Mouse (Mus musculus) right cerebral cortex, postnatal 36 days (tissue): ENCODE data around the gene Trim71.
A peak's percentile ranks its signal among the peaks of the same experiment; 100 is the strongest.

Experiments used
- DNase-seq, 2 experiments: peaks; one replicate each; pipeline ENCODE4 v3.0.0; 2022; ENCODE audit warnings: low spot score in 2 of 2, mixed read lengths in 1 of 2

The Trim71 gene

DNA sequence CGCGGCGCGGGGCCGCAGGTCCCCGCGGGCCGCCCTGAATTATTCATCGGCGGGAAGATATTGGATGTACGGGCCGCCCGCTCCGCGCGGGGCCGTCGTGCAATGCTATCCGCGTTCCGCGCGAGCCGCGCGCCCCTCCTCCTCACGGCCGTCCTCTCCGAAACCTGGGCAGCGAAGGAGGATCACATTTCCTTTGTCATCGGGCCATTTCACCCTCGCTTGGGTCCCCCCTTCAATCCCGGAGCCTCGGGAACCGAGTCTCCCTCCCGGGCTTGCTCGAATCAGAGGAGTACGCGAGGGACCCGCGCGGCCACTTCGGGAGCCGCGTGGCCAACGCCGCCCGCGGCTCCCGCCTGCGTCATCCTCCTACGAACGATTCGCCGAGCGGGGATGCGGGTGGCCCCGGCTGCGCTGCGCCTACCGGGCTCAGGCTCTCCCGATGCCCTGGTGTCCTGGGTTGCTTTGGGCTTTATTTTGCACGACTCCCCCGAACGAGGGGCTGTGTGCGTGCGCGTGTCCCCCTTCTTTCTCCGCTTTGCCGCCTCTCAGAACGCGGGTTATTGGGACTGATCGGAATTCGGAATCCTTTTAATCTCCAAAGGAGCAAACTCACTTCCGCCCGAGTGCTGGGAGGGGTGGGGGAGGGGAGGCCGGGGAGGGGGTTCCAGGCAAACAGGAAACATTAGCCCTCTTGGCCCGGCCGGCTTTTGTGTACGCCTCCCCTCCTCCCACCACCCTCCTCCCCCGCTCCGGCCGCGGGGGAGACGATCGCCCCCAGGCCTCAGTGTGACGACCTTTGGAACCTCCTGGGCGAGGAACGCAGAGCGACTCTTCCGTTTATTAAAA lies at the start of gene Trim71:
Trim71 (minus strand) TSS at position 609 of the 846 bp plus-strand sequence.
- no peak for DNase-seq

DNA sequence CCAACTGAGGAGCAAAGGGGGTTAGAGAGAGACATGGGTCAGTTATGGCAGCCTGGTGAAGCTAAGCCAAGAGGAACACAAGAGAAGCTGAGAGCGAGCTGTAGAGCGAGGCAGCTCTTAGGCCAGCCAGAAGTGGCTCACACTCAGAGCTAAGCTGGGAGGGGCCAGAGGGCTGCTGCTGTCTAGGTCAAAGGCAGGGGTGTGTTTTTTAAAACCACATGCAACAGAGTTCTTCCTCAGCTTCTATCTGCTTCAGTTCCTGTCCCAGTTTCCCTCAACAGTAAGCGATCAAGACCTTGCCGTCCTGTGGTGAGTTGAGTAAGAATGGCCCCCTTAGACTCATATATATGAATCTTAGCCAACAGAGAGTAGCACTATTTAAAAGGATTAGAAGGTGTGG lies 48.9 kb upstream of the Trim71 start:
- no peak for DNase-seq

DNA sequence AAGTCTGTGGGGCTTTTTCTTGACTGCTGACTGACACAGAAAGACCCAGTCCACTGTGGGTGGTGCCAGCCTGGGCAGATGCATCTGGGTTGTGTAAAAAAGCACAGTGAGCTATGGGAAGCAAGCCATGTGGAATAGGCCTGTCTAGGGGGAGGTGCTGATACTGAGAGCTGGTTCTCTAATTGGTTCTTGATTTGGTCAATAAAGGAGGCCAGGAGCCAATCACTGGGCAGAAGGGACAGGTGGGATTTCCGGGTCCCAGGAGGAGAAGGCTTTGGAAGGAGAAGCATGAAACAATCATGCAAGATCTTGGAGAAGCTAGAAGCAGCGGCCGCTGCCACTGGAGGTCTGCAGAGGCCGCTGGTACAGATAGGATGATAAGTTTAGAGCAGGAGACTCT lies 48.4 kb upstream of the Trim71 start:
- DNase-seq = no peak

DNA sequence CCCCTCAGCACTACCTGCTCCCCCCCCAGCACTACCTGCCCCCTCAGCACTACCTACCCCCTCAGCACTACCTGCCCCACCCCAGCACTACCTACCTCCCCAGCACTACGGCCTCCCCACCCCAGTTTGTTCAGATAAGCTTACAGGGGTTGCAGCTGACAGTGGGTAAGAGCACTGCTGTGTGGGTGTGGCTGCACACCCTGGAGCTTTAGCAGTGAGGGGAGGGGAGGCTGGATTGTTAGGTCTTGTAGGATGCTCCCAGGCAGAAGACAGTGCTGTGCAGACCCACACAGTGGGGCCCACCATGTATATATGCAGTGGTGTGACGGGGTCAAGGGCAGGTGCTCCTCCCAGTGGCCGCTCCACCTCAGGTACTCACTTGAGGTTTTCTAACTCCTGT lies 46.1 kb upstream of the Trim71 start:
- no peak for DNase-seq

DNA sequence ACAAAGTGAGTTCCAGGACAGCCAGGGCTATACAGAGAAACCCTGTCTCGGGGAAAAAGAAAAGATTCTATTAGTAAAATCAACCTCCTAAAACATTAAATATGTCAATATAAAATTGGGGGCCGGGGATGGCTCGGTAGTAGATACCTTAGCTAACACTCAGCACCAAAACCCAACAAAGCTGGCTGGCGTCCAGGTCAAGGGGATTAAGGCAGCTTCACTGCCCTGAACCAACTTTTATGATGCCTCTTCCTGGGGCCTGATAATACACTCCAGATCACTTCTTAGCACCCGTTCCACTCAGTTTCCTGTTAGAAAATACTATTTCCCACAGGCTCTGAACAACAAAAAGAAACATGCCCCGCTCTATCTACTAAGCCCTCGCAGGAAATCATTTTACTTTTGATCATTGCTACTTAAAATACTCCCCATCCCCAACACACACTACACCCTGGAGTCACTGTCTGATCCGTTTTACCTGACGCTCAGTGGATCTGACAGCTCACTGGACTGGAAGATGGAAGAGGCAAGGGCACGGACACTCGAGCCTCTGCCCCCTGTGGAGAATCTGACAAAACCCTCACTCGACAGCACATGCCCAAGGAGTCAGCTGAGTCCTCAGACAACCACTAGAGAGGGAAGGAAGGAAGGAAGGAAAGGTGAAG lies 39.8 kb upstream of the Trim71 start:
- no peak for DNase-seq

DNA sequence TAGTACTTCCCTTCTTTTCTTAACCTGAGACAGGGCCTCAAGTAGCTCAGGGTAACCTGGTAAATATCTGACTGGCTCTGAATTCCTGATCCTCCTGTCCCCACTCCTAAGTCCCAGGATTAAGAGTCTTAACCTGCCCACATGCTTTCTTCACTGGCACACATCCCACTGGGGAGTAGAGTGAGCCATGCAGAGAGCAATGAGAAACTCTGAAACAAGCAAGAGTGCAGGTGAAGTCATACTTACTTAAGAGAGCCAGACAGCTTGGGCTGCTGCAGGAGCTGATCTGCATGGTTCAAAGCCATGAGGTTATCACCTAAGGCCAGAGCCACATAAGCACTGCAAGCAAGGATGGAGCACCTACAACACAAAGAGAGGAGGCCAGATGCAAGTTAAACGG lies 36.9 kb upstream of the Trim71 start:
- no peak for DNase-seq

DNA sequence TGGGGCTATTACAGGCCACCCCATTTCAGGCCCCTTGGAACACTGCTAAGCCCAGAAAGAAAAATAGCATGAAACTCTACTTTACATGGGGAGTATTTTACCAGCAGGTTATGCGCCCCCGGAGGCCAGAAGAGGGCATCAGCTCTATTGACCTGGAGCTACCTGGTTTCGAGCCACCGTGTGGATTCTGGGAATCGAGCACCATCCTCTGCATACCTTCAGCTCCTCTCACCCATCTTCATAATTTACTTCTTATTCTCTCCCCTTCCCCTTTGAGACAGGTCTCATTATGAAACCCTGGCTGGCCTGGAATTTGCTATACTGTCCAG lies 20.8 kb upstream of the Trim71 start:
- DNase-seq = no peak

DNA sequence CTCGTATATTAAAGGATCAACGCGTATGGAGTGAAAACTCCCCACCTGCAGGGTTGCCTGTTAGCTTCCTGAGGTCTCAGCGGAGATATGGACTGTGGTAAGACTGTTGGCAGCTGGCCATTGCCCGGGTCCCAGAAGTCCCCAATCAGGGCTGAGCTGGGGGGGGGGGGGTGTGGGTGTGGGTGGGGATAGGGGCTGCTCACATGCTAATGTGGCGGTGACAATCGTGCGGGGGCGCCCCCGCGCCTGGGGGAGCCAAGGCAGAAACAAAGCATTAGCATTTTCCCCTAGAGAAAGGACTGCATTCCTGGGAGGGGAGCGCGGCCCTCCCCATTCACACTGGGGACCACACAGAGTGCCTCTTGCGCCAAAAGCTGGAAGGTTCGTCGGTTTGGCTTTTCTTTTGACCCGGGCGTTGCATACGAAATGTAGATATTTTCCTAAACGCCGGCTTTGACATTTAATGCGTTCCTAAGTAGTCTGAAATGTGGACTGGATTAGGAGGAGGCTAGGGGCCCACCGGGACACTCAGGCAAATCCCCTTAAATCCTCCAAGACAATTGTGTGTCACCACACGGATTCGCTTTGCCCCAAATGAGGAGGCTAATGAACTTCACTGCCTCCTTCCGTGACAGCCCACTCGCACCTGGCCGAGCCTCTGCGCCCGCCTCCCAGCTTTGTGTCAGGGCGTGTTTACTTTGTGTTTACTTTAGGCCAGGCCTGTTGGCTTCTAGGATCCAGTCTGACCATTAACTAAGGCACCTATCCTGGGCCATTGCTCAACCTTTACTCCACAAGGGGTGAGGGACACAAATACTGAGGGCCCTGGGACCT lies 20.2 kb upstream of the Trim71 start:
- DNase-seq = no peak

DNA sequence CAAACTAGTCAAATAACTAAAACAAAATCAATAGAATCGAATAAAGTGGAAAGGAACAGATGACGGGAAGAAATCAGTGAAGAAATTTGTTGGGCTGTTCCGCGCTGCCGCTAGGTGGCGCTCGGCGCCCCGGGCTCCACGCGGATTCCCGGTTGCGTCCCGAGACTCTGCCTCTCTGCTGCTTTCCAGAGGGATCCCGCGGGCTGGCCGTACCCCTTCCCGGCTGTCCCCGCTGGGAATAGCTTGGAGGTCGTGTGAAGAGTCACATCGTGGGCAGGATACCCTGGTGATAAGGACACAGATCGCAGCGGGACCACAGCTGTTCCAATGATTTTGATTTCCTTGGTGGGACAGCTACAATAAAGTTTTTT lies 19.6 kb upstream of the Trim71 start:
- peak in 1 of 2 experiments; percentile 22 for DNase-seq

DNA sequence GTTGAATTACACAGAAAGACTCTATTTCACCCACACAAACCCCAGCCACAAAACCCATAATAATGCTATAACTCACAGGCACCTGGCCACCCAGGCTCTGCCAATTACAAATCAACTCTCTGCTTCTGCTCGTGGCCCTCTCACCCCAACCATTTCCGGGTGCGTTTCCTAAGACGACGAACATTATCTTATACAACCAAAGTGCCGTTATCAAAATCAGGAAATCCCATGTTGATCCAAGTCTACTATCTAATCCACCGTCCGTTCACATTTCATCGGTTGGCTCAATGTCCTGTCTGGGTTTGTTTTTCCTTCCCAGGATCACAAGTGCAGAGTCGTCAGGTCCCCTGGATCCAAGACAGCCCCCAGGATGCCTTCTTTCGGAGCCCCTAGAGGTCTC lies 14.5 kb upstream of the Trim71 start:
- no peak for DNase-seq

DNA sequence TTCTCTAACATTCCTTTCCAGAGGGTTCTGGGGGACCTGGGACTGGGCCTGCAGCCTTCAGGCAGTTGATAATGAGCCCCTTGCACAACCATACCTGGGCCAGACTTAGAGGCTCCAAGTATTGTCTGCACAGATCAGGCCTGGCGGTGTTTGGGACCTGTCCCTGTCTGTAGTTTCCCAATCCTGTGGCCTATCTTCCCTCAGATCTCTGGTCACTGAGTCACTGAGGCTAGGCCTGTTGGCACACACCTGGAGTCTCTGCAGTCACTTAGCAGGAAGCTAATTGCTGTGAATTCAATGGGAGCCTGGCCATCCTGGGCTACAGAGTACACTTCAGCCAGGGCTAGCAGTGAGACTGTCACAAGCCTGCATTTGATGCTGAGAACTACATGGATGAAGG lies 11.8 kb upstream of the Trim71 start:
- no peak for DNase-seq

DNA sequence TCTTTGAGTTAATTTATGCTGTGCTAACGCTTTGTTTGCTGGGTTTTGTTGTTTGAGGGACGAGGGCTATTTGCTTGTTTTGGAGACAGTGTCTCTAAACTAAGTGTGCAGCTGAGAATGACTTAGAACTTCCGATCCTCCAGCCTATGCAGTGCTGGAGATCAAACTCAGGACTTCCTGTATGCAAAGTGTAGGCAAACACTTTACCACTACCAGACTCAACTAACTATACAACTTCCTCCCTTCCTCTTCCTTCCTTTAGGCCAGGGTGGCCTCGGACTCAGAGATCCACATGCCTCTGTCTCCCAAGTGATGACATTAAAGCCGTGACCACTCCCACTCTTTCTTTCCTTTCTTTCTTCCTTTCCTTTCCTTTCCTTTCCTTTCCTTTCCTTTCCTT lies 9.4 kb upstream of the Trim71 start:
- no peak for DNase-seq

DNA sequence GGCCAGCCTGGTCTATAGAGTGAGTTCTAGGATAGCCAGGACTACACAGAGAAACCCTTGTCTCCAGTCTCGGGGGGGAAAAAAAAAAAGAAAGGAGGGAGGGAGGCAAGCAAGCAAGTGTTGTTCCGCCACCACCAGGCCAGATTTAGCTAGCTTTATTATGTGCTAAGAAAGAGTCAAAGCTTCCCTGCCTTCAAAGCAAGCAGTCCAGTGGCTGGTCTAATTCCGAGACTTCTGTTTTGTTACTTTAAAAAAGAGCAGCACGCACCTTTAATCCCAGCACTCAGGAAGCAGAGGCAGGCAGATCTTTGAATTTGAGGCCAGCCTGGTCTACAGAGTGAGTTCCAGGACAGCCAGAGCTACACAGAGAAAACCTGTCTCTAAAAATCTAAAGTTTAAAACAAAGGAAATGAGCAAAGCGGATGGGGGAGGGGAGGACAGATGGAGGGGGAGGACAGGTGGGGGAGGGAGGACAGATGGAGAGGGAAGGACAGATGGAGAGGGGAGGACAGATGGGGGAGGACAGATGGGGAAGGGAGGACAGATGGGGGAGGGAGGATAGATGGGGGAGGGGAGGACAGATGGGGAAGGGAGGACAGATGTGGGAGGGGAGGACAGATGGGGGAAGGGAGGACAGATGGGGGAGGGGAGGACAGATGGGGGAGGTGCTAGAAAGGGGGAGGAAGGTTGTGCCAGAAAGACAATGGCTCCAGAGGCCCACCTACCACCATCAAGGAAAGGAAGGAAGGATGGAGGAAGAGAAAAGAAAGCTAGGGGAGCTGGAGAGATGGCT lies 4.7 kb upstream of the Trim71 start:
- DNase-seq = no peak

DNA sequence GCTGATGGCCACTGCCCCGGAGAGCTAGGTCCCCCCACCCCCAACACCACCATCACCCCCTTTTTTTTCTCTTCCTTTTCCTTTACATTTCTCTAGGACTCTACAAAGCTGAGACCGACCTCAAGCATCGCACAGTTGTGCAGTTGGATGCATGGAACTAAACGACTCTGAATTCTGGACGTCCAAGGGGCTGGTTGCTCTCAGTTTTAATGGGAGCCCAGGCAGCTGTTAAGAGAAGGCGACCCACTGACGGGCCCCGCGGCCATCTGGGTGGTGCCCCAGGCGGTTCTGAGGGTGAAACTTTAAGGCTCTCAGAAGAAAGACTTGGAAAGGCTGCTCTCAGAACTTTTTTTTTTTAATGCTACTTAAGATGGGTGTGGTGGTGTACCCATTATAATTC lies 498 bp upstream of the Trim71 start:
- no peak for DNase-seq

DNA sequence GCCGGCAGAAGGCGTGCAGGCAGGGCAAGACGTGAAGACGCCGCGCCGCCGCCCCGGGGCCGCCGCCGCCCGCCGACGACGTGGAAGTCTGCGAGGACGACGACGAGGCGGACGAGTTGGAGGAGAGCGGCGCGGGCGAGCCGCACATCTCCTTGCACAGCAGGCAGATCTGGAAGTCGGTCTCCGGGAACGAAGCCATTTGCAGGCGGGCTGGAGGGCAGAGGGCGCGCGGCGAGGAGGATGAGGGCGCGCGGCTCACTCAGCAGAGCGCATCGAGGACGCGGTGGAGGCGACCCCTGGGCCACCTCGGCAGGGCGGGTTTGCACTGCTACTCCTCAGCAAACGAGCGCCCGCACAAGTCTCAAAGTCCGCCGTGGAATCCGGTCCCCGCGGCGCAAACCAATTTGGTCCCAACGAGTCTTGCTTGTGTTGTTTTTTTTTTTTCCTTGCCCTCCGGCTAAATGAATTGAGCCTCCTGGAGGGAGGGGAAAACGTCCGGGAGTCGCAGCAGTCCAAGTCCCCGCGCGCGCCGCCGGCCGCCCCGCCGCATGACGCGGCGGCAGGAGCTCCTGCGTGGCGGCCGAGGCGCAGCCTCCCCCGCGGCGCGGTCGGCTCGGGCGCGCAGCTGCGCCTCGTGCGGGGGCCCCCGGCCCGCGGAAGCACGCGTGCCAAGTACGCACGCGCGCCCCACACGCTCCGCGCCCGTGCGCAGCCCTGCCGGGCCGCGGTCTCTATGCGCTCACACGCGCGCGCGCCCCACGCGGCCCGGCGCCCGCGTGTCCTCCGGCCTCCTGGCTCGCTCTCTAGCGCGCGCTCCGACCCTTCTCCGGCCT lies 1.0 kb downstream of the Trim71 start:
- peak in 1 of 2 experiments; percentile 11 for DNase-seq

DNA sequence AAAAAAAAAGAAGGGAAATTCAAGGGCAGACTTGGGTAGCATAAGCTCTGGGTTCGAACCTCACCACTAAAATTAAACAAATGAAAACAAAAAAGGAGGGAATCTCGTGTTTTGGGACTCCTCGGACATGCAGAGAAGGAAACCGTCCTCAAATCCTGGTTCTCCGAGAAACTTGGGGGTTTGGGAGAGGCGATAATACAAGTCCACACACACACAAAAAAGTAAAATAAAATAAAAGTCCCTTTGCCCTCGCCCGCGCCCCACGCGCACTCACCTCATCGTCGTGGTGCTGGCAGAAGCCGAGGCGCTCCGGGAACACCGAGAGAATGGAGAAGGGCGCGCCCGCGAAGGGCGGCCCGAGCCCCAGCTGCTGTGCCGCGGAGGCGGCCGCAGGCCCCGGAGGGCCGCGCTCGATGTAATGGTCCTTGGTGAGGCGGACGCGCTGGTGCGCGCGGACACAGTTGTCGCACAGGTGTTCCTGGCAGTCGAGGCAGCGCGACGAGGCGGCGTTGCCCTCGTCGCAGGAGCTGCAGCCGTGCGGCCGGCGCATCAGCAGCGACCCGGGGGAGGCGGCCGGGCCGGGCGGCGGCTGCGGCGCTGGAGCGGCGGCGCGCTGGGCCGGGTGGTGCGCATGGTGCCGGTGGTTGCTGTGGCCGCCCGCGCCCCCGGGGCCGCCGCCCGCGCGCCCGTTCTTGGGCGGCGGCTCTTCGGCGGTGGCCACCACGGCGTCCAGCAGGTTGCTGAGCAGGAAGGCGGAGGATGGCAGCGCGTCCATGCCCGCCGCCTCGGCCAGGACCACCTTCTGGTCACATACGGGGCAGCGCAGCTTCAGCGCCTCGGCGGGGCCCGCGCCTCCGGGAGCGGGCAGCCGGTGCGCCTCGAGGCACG lies 1.9 kb downstream of the Trim71 start:
- DNase-seq = no peak

DNA sequence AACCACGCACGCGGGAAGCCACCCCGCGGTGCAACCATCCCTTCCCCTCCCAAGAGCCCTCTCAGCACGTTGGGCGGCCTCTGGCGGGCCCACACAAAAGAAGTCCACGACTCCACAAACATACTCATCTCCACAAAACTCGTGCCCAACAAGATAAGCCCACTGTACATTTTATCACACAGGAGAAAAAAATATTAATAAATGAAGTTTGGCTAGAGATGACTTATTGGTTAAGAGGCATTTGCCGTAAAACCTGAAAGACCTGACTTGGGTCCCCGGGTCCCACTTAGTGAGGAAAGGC lies 2.5 kb downstream of the Trim71 start:
- no peak for DNase-seq

DNA sequence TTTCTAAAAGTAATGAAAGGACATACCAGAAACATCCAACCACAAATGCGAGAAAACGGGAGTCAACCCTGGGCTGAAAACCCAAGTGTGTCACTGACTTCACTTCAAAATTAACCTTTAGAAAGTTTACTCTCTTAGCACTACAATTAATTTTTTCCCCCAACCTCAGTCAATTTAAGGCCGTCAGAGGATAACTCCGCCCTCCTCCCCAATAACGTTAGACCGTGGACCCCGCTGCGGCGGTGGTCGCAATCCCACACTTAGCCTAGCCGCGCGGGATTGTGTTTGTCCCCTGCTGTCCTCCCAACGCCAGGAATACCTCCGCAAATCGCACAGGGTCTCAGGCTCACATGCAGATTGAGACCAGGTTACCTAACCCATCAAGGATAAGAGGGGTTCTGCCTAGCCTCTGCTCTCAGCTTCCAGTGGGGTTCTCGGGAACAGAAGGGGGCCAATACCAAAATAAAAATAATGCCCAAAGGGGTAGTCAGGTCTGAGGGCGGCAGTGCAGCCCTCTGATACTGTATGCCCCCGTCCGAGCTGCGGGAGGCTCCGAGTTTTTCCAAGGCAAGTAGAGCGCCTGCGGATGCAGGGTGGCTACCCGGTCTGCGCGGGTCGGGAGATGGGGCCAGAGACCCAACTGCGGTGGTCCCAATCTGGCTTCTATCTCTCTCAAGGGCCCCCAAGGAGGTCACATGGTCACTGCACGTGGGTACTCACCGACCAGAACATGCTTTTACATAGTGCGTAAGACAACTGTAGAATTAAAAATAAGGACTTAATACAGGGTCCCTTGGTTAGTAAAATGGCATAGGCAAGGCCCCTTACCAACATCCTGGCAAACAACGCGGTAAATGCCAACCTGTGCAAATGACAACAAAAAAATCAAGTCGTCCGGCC lies 3.1 kb downstream of the Trim71 start:
- DNase-seq = no peak

DNA sequence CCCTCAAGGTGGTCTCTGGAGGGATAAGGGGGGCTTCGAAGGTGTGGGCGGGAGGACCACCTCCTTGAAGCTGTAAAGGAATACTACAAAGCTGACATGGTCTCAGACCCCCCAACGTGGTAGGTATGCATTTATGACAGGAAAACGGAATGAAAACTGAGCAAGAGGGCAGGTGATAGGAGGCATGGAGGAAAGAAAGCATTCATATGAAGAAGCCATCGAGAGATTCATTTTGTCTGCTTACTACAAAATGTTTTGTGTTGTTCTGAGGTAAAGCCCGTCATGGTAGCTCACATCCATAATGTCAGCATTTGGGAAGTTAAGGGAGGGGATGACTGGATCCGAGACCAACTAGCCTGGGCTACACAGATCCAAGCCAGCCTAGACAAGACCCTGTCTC lies 4.0 kb downstream of the Trim71 start:
- DNase-seq = no peak
